Mouse (Mus musculus): ENCODE data around the gene Pola2.

Gene Pola2

DNA sequence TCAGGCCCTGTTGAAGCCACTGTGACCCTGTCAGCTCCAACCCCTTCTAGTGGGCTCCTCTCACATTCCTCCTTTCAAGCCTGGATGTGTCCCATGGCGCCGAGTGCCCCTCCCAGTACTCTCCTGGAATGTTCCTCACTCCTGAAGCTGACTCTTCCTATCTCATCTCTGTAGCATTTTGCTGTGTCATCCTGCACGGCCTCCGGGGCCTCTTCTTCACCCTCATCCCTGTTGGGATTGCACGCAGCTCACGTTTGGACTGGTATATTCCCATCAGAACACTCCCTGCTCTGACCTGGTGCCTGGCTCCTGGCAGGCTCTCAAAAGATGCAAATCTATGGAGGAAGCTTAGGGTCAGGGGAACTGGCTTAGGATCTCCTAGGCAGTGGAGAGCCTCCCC is 2.8 kb upstream of the Pola2 start:
- in situ Hi-C loops (cut with MboI, MseI), result no loop called here

GRCm38 (mm10) chr19:5965910-5966309 is 1.9 kb upstream of the Pola2 start:
- in situ Hi-C loops (cut with MboI, MseI), result no loop called here

DNA sequence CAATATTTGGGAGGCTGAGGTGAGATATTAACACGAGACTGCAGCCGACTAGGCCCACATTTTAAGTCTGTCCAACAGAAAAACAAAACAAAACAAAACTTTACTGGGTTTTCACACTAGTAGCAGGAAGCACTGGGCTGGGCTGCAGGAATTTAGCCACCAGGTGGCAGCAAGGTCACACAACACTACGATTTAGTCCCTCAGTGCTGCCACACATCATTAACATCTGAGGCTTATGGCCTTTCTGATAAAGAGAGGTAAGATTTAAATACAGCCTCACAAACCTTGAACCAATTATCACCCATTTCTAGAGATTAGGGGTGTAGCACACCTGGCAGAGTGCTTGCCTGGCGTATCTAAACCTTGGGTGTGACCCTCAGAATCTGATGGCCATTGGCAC is 1.3 kb upstream of the Pola2 start:
- in situ Hi-C loops (cut with MboI, MseI), result no loop called here

- in situ Hi-C loops (cut with MboI, MseI), result loop anchor here (5.0 kb wide), 2 partner anchors 52 to 157 kb away; partner anchors contain the start of gene Capn1
Measured at GRCm38 (mm10) chr19:5964804-5965203, 802 bp upstream of the Pola2 start.

DNA sequence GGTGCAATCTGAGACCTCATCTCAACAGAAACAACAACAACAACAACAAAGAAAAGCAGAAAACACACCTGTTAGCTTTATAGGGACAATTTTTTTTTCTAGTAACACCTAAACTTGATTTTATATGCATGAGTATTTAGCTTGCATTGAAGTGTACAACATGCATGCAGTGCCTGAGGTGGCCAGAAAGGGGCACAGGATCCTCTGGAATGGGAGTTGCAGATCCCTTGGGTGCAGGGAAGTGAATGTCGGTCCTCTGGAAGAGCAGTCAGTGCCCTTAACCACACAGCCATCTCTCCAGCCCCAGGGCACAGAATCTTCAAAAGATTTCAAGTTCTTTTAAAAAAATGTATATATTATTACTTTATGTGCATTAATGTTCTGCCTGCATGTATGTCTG is 1.4 kb downstream of the Pola2 start:
- in situ Hi-C loops (cut with MboI, MseI), result loop anchor here (5.0 kb wide), 2 partner anchors 55 to 160 kb away; partner anchors contain the start of gene Capn1

GRCm38 (mm10) chr19:5957371-5957770 is 6.6 kb downstream of the Pola2 start:
- in situ Hi-C loops (cut with MboI, MseI), result loop anchor here (5.0 kb wide), 1 partner anchor 35 kb away; the partner anchor contains the start of gene Cdc42ep2

- in situ Hi-C loops (cut with MboI, MseI), result loop anchor here (5.0 kb wide), 1 partner anchor 34 kb away; the partner anchor contains the start of gene Cdc42ep2
Measured at GRCm38 (mm10) chr19:5956685-5957084, 7.3 kb downstream of the Pola2 start.

DNA sequence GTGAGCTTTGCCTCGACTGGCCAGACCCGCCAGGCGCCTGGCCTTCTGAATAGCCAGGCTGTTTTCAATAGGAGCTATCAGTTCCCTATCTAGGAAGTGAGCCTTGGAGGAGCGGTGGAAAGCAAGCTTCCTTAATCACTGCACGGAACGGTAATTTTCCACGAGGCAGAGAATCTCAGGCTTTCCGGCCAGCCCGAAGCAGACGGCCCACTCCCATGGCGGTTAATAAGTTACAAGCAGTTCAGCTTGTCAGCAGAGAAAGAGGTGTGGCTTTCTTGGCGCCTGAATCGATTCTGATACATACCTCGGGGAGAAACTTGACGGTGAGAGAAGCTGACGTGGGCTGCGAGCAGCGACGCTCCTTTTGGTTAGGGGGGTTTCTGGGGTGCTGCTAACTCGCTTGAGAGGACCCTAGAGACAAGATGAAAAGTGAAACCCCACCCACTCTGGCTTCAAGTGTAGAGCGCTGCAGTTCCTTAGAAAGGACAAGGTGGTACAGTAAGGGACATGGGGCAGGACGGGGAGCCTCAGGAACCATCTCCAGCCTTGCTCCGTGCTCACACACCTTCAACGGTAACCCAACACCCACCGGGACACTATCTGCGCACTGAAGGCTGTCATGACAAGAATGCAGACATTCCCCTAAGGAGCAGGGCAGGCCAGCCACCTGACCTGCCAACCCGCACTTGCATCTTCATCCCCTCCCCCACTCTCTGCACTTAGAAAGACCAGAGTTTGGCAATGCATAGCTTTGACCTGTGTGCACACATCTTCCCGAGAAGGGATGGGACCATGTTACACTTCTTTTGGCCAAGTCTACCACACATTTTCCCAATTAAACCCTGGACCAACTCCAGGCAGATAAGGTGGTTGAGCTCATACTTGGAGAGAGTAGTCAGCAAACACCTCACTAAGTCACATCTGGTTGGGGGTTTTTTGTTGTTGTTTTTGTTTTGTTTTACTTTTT is 8.0 kb downstream of the Pola2 start:
- in situ Hi-C loops (cut with MboI, MseI), result loop anchor here (5.0 kb wide), 1 partner anchor 34 kb away; the partner anchor contains the start of gene Cdc42ep2

DNA sequence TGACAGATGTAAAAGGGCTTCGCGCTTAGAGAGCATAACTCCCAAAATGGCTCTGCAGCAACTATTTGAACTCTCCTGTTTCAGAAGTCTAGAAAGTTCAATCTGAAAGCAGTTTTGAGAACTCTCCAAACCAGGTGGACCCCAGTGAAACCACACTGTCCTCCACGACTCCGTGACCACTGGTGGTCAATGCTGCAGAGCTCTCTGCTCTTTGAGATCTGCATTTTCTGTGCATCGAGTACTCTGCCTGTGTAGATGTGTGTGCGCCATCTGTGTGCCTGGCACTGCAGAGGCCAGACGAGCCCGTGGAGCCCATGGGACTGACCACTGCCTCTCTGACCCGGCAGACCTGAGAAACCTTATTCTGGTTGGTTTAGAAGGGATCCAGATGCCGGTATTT is 9.1 kb downstream of the Pola2 start:
- in situ Hi-C loops (cut with MboI, MseI), result loop anchor here (5.0 kb wide), 1 partner anchor 33 kb away; the partner anchor contains the start of gene Cdc42ep2

DNA sequence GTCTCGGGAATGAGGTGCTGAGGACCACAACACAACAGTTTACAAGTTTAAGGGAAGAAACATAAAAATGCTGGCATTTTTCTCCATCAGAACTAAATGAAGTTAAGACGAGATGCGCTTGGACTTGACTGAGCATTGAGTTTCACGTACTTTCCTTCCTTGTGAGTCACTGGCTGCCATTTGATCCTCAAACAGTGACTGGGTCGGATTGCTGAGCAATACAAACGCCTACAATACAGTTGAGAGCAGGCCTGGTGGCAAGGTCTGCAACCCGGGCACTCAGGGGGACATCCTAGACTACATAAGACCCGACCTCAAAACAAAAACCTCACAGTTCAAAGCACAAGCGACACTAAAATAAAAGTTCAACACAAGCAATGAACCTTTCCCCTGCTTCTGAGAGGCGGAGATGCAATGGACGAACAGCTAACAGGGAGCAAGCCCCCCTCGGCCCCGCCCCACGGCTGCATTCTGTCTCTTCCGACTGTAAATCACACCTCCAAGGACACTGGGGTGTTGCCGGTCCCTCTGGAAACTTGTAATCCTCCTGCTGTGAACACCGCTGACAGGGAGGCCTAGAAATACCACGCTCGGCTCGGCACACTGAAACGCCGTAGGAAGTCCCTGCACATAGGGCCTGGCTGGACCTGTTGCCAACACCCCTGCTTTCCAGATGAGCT is 9.8 kb downstream of the Pola2 start:
- in situ Hi-C loops (cut with MboI, MseI), result no loop called here

GRCm38 (mm10) chr19:5953201-5953770 is 10.7 kb downstream of the Pola2 start:
- in situ Hi-C loops (cut with MboI, MseI), result no loop called here

DNA sequence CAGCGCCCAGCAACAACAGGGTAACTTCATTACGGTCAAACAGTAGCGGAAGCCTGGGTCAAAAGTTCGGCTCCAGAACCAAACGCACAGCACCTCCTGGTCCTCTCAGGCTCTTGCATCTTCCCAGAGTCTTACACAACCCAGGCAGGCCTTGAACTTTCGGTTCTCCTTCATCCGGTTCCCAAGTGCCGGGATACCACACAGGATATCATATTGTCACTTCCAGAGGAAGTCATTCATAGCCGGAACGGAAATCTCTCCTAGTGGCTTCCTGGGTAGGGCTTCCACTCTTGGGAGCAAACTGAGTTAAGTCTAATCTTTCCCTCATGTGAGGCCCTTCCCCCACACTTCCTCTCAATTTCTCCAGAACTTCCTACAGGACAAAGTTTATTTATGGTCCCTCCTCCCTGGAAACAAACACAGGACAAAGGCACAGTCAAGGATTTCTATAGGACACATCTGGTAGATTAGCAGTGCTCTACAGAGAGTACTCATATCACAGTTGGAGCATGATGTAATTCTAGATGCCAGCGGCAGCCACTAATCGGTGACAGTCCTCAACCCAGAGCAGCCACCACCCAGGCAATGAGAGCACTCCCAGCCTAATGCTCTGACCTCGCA is 11.8 kb downstream of the Pola2 start:
- in situ Hi-C loops (cut with MboI, MseI), result no loop called here

GRCm38 (mm10) chr19:5951631-5952030 is 12.4 kb downstream of the Pola2 start:
- in situ Hi-C loops (cut with MboI, MseI), result no loop called here

DNA sequence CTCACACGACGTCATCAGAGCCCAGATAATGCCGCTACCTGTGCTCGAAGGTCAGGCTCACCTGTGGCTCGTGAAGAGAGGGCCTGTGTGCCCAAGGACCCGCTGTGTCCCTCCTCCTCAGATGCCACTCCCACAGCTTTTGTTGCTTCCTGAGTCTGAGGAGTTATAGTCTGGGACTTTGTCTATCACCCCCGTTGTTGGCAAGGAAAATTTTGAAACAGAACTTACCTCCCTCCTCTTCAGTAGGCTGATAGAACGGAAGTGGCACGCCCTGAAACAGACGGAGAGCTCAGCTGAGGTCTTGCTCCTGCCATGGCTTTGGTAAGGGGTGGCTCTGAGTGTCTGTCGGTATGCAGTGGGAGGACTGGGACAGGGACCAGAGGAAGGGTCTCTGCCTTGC is 13.8 kb downstream of the Pola2 start:
- in situ Hi-C loops (cut with MboI, MseI), result no loop called here

GRCm38 (mm10) chr19:5945891-5946290 is 18.1 kb downstream of the Pola2 start:
- in situ Hi-C loops (cut with MboI, MseI), result no loop called here

DNA sequence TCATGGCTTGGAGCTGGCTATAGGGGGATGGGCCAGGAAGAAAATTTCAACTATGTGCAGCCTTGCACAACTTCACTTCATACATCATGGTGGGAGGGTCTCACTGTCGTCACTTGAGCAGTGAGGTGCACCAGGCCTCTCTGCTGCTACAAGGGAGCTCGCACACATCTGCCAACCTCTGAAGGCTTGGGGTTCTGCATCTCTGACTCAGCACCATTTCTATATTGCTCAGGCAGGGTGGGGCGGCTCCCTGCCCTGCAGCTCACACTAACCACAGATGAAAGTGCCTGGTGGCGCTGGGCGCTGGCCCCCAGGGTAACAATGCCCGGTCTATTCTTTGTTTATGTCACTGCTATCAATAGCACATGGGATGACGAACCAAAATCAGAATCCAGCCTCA is 19.0 kb downstream of the Pola2 start:
- in situ Hi-C loops (cut with MboI, MseI), result no loop called here

DNA sequence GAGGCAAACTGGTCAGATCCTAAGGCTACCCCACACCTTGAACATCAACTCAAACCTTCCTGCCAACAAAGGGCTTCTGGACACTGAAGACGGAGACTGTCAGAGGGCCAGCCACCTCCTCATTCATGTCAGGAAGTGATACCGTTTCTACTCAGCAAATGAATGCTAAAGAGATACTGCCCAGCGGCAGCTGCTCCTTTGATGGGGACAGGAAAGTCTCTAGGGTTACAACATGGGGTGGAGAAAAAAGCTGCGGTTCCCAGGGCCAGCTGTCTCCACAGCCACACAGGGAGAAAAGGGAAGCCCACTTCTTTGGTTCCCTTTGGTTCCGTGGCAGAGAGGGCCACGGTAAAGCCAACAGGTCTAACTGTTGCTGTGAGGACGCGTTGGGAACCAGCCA is 19.9 kb downstream of the Pola2 start:
- in situ Hi-C loops (cut with MboI, MseI), result no loop called here

GRCm38 (mm10) chr19:5943404-5943803 is 20.6 kb downstream of the Pola2 start:
- in situ Hi-C loops (cut with MboI, MseI), result no loop called here

DNA sequence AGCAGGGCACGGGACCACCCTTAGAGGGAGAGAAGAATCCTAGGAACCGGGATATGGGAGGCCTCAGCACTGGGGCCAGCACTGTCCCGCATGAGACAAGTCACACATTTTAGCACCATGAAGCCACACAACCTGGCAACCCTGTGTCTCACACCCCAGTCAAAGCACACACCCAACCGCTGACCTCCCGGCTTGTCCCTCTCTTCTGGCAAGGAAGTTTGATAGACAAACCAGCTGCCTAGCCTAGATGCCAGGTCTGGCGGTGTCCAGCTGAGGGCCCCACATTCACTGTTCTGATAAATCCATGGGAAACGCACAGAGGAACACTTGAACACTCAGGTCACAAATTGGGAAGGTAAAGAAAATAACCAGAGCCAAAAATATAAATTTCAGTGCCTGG is 21.4 kb downstream of the Pola2 start:
- in situ Hi-C loops (cut with MboI, MseI), result no loop called here

DNA sequence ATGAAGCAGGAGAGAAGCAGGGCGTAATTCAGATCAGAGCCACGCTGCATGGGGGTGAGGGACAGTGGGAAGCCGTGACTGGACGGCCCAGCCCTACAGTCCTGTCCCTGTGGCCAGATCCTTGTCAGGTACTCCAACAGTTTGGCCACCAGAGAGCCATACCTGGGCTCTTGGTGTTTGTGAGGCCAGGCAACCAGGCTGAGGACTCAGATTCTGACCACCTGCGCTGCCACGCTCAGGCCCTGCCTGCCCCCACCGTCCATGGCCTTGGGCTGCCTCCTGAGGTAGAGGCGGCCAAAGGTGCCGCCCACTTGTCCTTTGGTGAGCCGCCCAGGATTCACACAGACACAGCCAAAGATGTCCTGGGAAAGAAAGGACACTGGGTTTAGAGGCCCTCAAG is 23.3 kb downstream of the Pola2 start:
- in situ Hi-C loops (cut with MboI, MseI), result no loop called here

GRCm38 (mm10) chr19:5940173-5940572 is 23.8 kb downstream of the Pola2 start:
- in situ Hi-C loops (cut with MboI, MseI), result no loop called here

GRCm38 (mm10) chr19:5939715-5940114 is 24.3 kb downstream of the Pola2 start:
- in situ Hi-C loops (cut with MboI, MseI), result no loop called here
